Mouse (Mus musculus): Measurements from ENCODE around the gene Xab2.

- TF ChIP-seq GATA1 (IDR thresholded peaks at IDR 0.05; ENCODE audit: borderline replicate concordance, low read length): no peak
- no peak for TF ChIP-seq FLI1 (IDR thresholded peaks at IDR 0.05; ENCODE audit: low read length)
Observed at GRCm38 (mm10) chr8:3603439-3603838, 17.7 kb downstream of the Xab2 start.

All from megakaryocyte, embryonic 14.5 days (primary cell).